Comparison of ENCODE assay signal across 11 mouse cellular contexts in genomic region chr17:31038381-31038780, GRCm38 (mm10). TPM values are rescaled to one million over a fixed set of nuclear protein-coding genes. Genes with fewer than 3 reads are reported as not detected.
DNase-seq lines count a peak whose midpoint lies in the region; ATAC-seq lines count a peak whose summit lies in the region.
"Had no signal": no experiment of that assay in that cellular context is flagged by ENCODE, and none has a peak within 500 bp of the region (broad histone marks: within the 10 kb centered on the region; RNA-seq: fewer than 3 reads in every experiment).

No protein-coding gene starts in this region.

- H3K9ac ChIP-seq in hindbrain, embryonic 16.5 days (ENCODE audit: low read depth, low read length), result no peak overlapping the region
- H3K9ac ChIP-seq: lung, embryonic 14.5 days; neural tube, embryonic 12.5 days had no signal

- no peaks in the 10 kb centered on the region; the same call in 1 of the 2 replicates for H3K4me1 ChIP-seq in hindbrain, embryonic 16.5 days (ENCODE audit: control insufficient read depth, insufficient read depth, low read depth, low read length)

- H3K27me3 ChIP-seq in hindbrain, embryonic 16.5 days (replicated peaks; ENCODE audit: control insufficient read depth, insufficient read depth, low read length), result no peaks in the 10 kb centered on the region
- H3K27me3 ChIP-seq: neural tube, embryonic 12.5 days had no signal

- H3K36me3 ChIP-seq in hindbrain, embryonic 16.5 days (ENCODE audit: control insufficient read depth, insufficient read depth, low read length), result no peaks in the 10 kb centered on the region
- H3K36me3 ChIP-seq: neural tube, embryonic 12.5 days had no signal

- no peaks in the 10 kb centered on the region for H3K9me3 ChIP-seq in hindbrain, embryonic 16.5 days (ENCODE audit: control insufficient read depth, low read length)
- H3K9me3 ChIP-seq: neural tube, embryonic 12.5 days had no signal

- no peak overlapping the region for H3K4me3 ChIP-seq in hindbrain, embryonic 16.5 days (ENCODE audit: low read length)
- H3K4me3 ChIP-seq: neural tube, embryonic 12.5 days had no signal

- WGBS in hindbrain, embryonic 16.5 days, result 72% methylated on average over 4 of the region's 4 CpGs

- DNase-seq in gastrocnemius, adult 18-20 months (ENCODE audit: low spot score), result peak; percentile 15
- DNase-seq in gastrocnemius, postnatal 4 days (ENCODE audit: low spot score in 2 of 2), result no peak
- DNase-seq in right cerebral cortex, postnatal 10 days (ENCODE audit: low spot score in 2 of 2), result peak; percentile 53 to 55
- no peak for DNase-seq in right cerebral cortex, postnatal 4 days
- DNase-seq in heart, adult 9 months (ENCODE audit: low spot score in 2 of 2), result peak; percentile 23 to 66
- DNase-seq in lung, postnatal 4 days, result peak; percentile 70 to 73
- DNase-seq in frontal cortex, adult 2 months (ENCODE audit: extremely low spot score in 1 of 2, low spot score in 1 of 2), result no peak
- DNase-seq: cerebellum, postnatal 25 days; lung, embryonic 14.5 days had no signal

- H3K27ac ChIP-seq in hindbrain, embryonic 16.5 days (ENCODE audit: low read depth, low read length), result no peak overlapping the region
- H3K27ac ChIP-seq: neural tube, embryonic 12.5 days had no signal

- no peak for ATAC-seq in hindbrain, embryonic 16.5 days

- H3K4me2 ChIP-seq in hindbrain, embryonic 16.5 days (ENCODE audit: low read length), result no peak overlapping the region
- H3K4me2 ChIP-seq: lung, embryonic 14.5 days; neural tube, embryonic 12.5 days had no signal

RNA-seq across cellular contexts. Expression of gene Abcg1, which starts 19.1 kb away (rescaled TPM):
- 1 to 10 TPM; 1.6 to 1.7 TPM for total RNA-seq in gastrocnemius, adult 18-20 months (2021)
- 1 to 10 TPM; 5.9 to 6.8 TPM for total RNA-seq in gastrocnemius, postnatal 4 days (2021)
- 20.2 and 20.9 TPM in 2 replicates for polyA plus RNA-seq in hindbrain, embryonic 16.5 days (2015; fragmentation: Nextera tagmentation; extraction: Ambion mirVana)
- 29.5 and 29.6 TPM in 2 replicates for polyA plus RNA-seq in frontal cortex, adult 2 months (2012; rRNA removed)

Comparison
In these comparisons a context has a peak if more than half of its experiments do, and no peak if none do; other contexts are left out.
1. DNase-seq: peak in gastrocnemius, adult 18-20 months (single experiment), right cerebral cortex, postnatal 10 days (2 of 2), heart, adult 9 months (2 of 2) and lung, postnatal 4 days (2 of 2); none in gastrocnemius, postnatal 4 days (0 of 2), right cerebral cortex, postnatal 4 days (single experiment) and frontal cortex, adult 2 months (0 of 2).